Mouse (Mus musculus) CH12.LX (cell line): ENCODE data around the gene Tapt1.

Source experiments
- CHD2 ChIP-seq: IDR thresholded peaks from 2 replicates; pipeline ENCODE4 v1.6.1; 2011; ENCODE audit warnings: low read length, improper control_type of control experiment
- CTCF ChIP-seq, 2 experiments: IDR thresholded peaks in 1 of 2; conservative IDR thresholded peaks in 1 of 2; 2 replicates each; pipeline ENCODE4 v1.5.1; 2011 to 2012; ENCODE audit warnings: low read depth in 2 of 2, low read length in 2 of 2, improper control_type of control experiment in 1 of 2, inconsistent platforms in 1 of 2, mild to moderate bottlenecking in 1 of 2, moderate library complexity in 1 of 2
- E2F4 ChIP-seq: IDR thresholded peaks from 2 replicates; pipeline ENCODE4 v1.6.1; 2011; ENCODE audit warnings: low read depth, low read length, improper control_type of control experiment; ENCODE audit not compliant: insufficient replicate concordance
- EP300 ChIP-seq: IDR thresholded peaks from 2 replicates; pipeline ENCODE4 v1.6.1; 2011; ENCODE audit warnings: low read length, improper control_type of control experiment
- HCFC1 ChIP-seq: IDR thresholded peaks from 2 replicates; pipeline ENCODE4 v1.6.1; 2012; ENCODE audit warnings: low read depth, mild to moderate bottlenecking, inconsistent platforms, low read length, improper control_type of control experiment
- MAX ChIP-seq: IDR thresholded peaks from 2 replicates; pipeline ENCODE4 v1.6.1; 2011; ENCODE audit warnings: low read length, improper control_type of control experiment
- MXI1 ChIP-seq: IDR thresholded peaks from 2 replicates; pipeline ENCODE4 v1.6.1; 2011; ENCODE audit warnings: mild to moderate bottlenecking, low read depth, low read length, improper control_type of control experiment
- POLR2A ChIP-seq: IDR thresholded peaks from 2 replicates; pipeline ENCODE4 v1.6.1; 2011; ENCODE audit warnings: low read depth, mild to moderate bottlenecking, improper control_type of control experiment, low read length
- RAD21 ChIP-seq: IDR thresholded peaks from 2 replicates; pipeline ENCODE4 v1.6.1; 2011; ENCODE audit warnings: low read depth, mild to moderate bottlenecking, low read length, improper control_type of control experiment, moderate library complexity
- ZNF384 ChIP-seq: IDR thresholded peaks from 2 replicates; pipeline ENCODE4 v1.6.1; 2012; ENCODE audit warnings: low read depth, low read length, improper control_type of control experiment, inconsistent platforms

DNA sequence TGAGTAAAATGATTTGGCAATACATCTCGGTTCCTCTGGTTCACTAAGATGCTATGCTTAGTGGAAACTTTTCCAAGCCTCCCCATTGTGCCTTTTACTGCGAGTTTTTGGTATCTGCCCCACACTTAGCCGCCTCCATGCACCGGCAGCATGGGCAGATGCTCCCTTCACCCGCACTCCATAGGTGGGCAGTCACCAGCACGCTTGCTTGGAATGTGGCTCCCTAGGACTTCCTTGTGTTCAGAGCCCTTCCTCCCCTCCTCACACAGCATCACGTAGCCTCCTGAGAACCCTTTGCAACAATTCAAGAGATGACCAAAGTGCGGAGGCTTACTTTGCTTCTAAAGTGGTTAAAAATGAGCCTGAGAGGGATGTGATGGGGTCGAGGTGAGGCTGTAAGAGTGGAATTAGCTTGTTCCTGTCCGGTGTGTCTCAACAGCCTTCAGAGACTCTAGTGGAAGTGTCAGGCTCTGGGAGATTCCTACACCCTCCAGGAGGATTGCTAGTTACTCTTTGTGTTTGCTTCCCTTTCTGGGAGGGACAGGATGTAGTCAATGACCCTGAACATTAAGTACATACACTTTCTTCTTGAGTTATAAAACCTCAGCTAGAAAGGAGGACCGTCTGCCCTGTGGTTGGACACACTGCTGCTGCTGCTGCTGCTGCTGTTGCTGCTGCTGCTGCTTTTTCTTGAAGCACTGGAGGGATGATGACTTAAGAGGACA lies 20.2 kb upstream of the Tapt1 start:
- TF ChIP-seq EP300, result no peak
- no peak for TF ChIP-seq HCFC1
- no peak for TF ChIP-seq RAD21
- TF ChIP-seq ZNF384, result no peak
- TF ChIP-seq CTCF (conservative IDR thresholded peaks at IDR 0.05 in 1 of 2, IDR thresholded peaks at IDR 0.05 in 1 of 2; ENCODE audit: low read depth in 2 of 2, low read length in 2 of 2), result no peak
- no peak for TF ChIP-seq CHD2
- TF ChIP-seq MAX, result no peak
- no peak for TF ChIP-seq E2F4
- no peak for TF ChIP-seq MXI1
- no peak for TF ChIP-seq POLR2A
